Comparison of ENCODE assay signal across 8 mouse cellular contexts in genomic region chr11:64978720-64979488, GRCm38 (mm10). TPM values are rescaled to one million over a fixed set of nuclear protein-coding genes. Genes with fewer than 3 reads are reported as not detected.
A peak's percentile ranks its signal among the peaks of the same experiment; 100 is the strongest.
DNase-seq lines count a peak whose midpoint lies in the region; ATAC-seq and TF ChIP-seq lines count a peak whose summit lies in the region.

TSS of gene Elac2 (plus strand) at chr11:64979038.

- H3K4me2 ChIP-seq in forebrain, embryonic 15.5 days (replicated peaks): peak within 1 kb of the TSS; percentile 77

- in situ Hi-C loops in ES-E14 (cut with MboI; ENCODE audit: low sequenced_read_pairs in 2 of 2, unreplicated experiment in 2 of 2): no loop called here

- peaks cover 15% of the 10 kb centered on the region for H3K36me3 ChIP-seq in ES-E14 (ENCODE audit: control insufficient read depth, insufficient read depth, low read length, poor library complexity, severe bottlenecking)
- H3K36me3 ChIP-seq in forebrain, embryonic 15.5 days: peaks cover 14% of the 10 kb centered on the region

- H3K4me1 ChIP-seq in ES-E14 (ENCODE audit: control insufficient read depth in 2 of 2, insufficient read depth in 2 of 2, low read length in 2 of 2, poor library complexity in 1 of 2): peaks cover 2 to 3% of the 10 kb centered on the region in 2 experiments; a peak in 2 of 4 replicates
- peaks cover 17% of the 10 kb centered on the region for H3K4me1 ChIP-seq in forebrain, embryonic 15.5 days
- peaks cover 8% of the 10 kb centered on the region for H3K4me1 ChIP-seq in lung, adult 2 months (ENCODE audit: control insufficient read depth, insufficient read depth, low read length)

- peak within 1 kb of the TSS; percentile 75 to 94 for H3K4me3 ChIP-seq in ES-E14 (ENCODE audit: insufficient read depth in 1 of 2, low read depth in 1 of 2, low read length in 2 of 2, poor library complexity in 1 of 2, severe bottlenecking in 1 of 2)
- peak within 1 kb of the TSS; percentile 93 for H3K4me3 ChIP-seq in forebrain, embryonic 15.5 days
- H3K4me3 ChIP-seq in lung, adult 2 months (replicated peaks; ENCODE audit: extremely low read depth, low read depth, low read length): peak within 1 kb of the TSS; percentile 77

- peak within 1 kb of the TSS; percentile 75 for H3K9ac ChIP-seq in ES-E14 (ENCODE audit: insufficient read depth, low read depth, low read length, poor library complexity, severe bottlenecking)
- peak within 1 kb of the TSS; percentile 81 for H3K9ac ChIP-seq in forebrain, embryonic 15.5 days (replicated peaks)

- H3K27ac ChIP-seq in ES-E14 (ENCODE audit: insufficient read depth, low read depth, low read length, poor library complexity, severe bottlenecking): no peak within 1 kb of the TSS
- H3K27ac ChIP-seq in forebrain, embryonic 15.5 days (replicated peaks): peak within 1 kb of the TSS; percentile 59

- intact Hi-C loops in heart, postnatal 25 days (cut with DNase I): no loop called here

- WGBS in forebrain, embryonic 15.5 days: under 1% methylated on average over 65 of the region's 65 CpGs
- WGBS in lung, adult 2 months: under 1% methylated on average over 65 of the region's 65 CpGs

- peak; percentile 96 for DNase-seq in ES-E14 (ENCODE audit: low read depth, low spot score)
- DNase-seq in cerebellum, adult 11-12 months: peak; percentile 97
- peak; percentile 96 for DNase-seq in heart, postnatal 25 days (ENCODE audit: low spot score)
- DNase-seq in layer of hippocampus, adult 18-20 months (ENCODE audit: low spot score in 2 of 2): peak; percentile 97 to 99
- peak; percentile 95 for DNase-seq in lung, adult 2 months
- peak; percentile 95 to 97 for DNase-seq in thymus, adult 18-20 months

- no peak for TF ChIP-seq CTCF in lung, adult 2 months (IDR thresholded peaks at IDR 0.05; ENCODE audit: insufficient read depth, low read length)

- peak; percentile 100 for ATAC-seq in forebrain, embryonic 15.5 days (replicated peaks)
- peak; percentile 99 for ATAC-seq in neutrophil, adult 5-6 weeks (ENCODE audit: extremely low read depth, insufficient number of reproducible peaks, low FRiP score, poor library complexity, severe bottlenecking)

- TF ChIP-seq POLR2A in lung, adult 2 months (IDR thresholded peaks at IDR 0.05; ENCODE audit: borderline replicate concordance, extremely low read depth, low read depth, low read length): peak; percentile 80; the same call in 1 of the 2 replicates

- H3K27me3 ChIP-seq in forebrain, embryonic 15.5 days: peaks cover 6% of the 10 kb centered on the region; the same call in 1 of the 2 replicates

- H3K9me3 ChIP-seq in ES-E14 (ENCODE audit: control insufficient read depth, insufficient read depth, low read depth, low read length): no peaks in the 10 kb centered on the region
- H3K9me3 ChIP-seq in forebrain, embryonic 15.5 days: no peaks in the 10 kb centered on the region

TF ChIP-seq in ES-E14, 5 proteins besides CTCF, POLR2A, EP300 and RAD21:
- peak; percentile 58; the same call in 1 of the 2 replicates for TF ChIP-seq CHD2 (IDR thresholded peaks at IDR 0.05; ENCODE audit: low read depth, low read length)
- no peak for TF ChIP-seq ZC3H11A (IDR thresholded peaks at IDR 0.05; ENCODE audit: borderline replicate concordance, low read depth, low read length)
- no peak for TF ChIP-seq MAFK (IDR thresholded peaks at IDR 0.05; ENCODE audit: insufficient read depth, low read depth, low read length)
- TF ChIP-seq ZNF384 (IDR thresholded peaks at IDR 0.05; ENCODE audit: low read depth, low read length): no peak
- TF ChIP-seq HCFC1 (IDR thresholded peaks at IDR 0.05; ENCODE audit: borderline replicate concordance, insufficient read depth, low read length): peak; percentile 66

RNA-seq across cellular contexts. Expression of gene Elac2, which starts in this region (rescaled TPM):
- 124 and 151 TPM in 2 replicates for total RNA-seq in ES-E14 (2012; rRNA removed)
- polyA plus RNA-seq in forebrain, embryonic 15.5 days (2015; fragmentation: Nextera tagmentation; extraction: Ambion mirVana): 33.1 and 35.8 TPM in 2 replicates
- total RNA-seq in heart, postnatal 25 days (2021): 10 to 100 TPM; 19.2 to 22.0 TPM
- total RNA-seq in layer of hippocampus, adult 18-20 months (2021): 10 to 100 TPM; 25.0 to 26.0 TPM
- 12.8 and 13.5 TPM in 2 replicates for polyA plus RNA-seq in lung, adult 2 months (2012; rRNA removed)
- total RNA-seq in neutrophil, adult 5-6 weeks (2017): 18.2 and 19.9 TPM in 2 replicates
